Mouse (Mus musculus): ENCODE measurements at regions not wholly inside any gene's neighbourhood (a gene's known extent, or its start where the extent isn't known, plus 50 kb on each side); places are given as distances from the start of the nearest gene placed in this dataset.

GRCm38 (mm10) chr4:131386961-131387360 lies 442.8 kb downstream of the Matn1 start:
- TF ChIP-seq CTCF (IDR thresholded peaks at IDR 0.05; ENCODE audit: low read depth): no peak
- TF ChIP-seq EP300 (optimal IDR thresholded peaks at IDR 0.05): no peak
